Comparison of ENCODE assay signal across 28 mouse cellular contexts in the genomic region with DNA sequence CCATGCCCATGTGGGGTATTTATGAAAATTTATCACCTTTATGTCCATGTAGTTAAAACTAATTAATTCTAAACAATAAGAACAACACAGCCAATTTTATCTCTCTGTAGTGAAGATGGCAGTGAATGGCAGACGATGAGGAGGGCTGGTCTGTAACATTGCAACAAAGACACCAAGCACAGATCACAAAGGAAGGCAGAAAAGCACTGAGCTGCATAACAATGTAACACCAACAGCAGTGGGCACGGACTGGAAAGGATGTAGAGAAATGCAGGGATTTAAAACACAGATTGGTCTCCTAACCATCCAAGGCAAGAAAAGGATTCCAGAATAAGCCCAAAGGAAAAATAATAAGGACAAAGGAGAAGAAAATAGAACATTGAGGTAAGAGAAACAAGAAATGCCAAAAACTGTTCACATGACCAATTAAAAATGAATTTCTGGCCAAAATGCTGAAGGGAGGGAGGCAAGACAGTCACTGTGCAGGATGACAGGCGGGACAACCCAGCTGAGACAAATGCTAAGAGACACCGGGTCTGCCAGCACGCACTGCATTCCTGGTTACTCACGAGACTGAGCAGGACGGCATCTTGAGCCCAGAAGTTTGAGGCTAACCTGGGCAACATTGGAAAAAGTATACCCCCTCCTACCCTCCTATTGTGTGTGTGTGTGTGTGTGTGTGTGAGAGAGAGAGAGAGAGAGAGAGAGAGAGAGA. TPM values are rescaled to one million over a fixed set of nuclear protein-coding genes. Genes with fewer than 3 reads are reported as not detected.
A peak's percentile ranks its signal among the peaks of the same experiment; 100 is the strongest.
DNase-seq lines count a peak whose midpoint lies in the region; ATAC-seq and TF ChIP-seq lines count a peak whose summit lies in the region.
"Had no signal": no experiment of that assay in that cellular context is flagged by ENCODE, and none has a peak within 500 bp of the region (broad histone marks: within the 10 kb centered on the region; RNA-seq: fewer than 3 reads in every experiment).

No protein-coding gene starts in this region.

- H3K36me3 ChIP-seq in forebrain, postnatal 0 days (ENCODE audit: insufficient read depth): no peaks in the 10 kb centered on the region
- H3K36me3 ChIP-seq in forebrain, embryonic 11.5 days (ENCODE audit: control insufficient read depth, insufficient read depth, low read length): no peaks in the 10 kb centered on the region
- H3K36me3 ChIP-seq in ES-E14 (ENCODE audit: control insufficient read depth, insufficient read depth, low read length, poor library complexity, severe bottlenecking): no peaks in the 10 kb centered on the region
- H3K36me3 ChIP-seq: forebrain, embryonic 12.5 days; G1E; heart, embryonic 10.5 days; heart, embryonic 13.5 days had no signal

- no peaks in the 10 kb centered on the region for H3K27me3 ChIP-seq in forebrain, postnatal 0 days (ENCODE audit: insufficient read depth, low read length)
- no peaks in the 10 kb centered on the region for H3K27me3 ChIP-seq in forebrain, embryonic 11.5 days (ENCODE audit: control insufficient read depth, insufficient read depth, low read length)
- H3K27me3 ChIP-seq: forebrain, embryonic 12.5 days; heart, embryonic 13.5 days had no signal

- WGBS in forebrain, postnatal 0 days: 40% methylated on average over 7 of the region's 7 CpGs
- WGBS in forebrain, embryonic 11.5 days: 72% methylated on average over 7 of the region's 7 CpGs

- no peak overlapping the region for H3K27ac ChIP-seq in forebrain, postnatal 0 days (ENCODE audit: low read depth, low read length)
- no peak overlapping the region for H3K27ac ChIP-seq in forebrain, embryonic 11.5 days (ENCODE audit: low read depth, low read length)
- H3K27ac ChIP-seq in ES-E14 (ENCODE audit: insufficient read depth, low read depth, low read length, poor library complexity, severe bottlenecking): 0 out of 2 replicates have a peak overlapping the region, but pooled peaks have one; percentile 22
- H3K27ac ChIP-seq: forebrain, embryonic 12.5 days; heart, adult 2 months; heart, embryonic 10.5 days; heart, embryonic 13.5 days; hindbrain, embryonic 14.5 days; hindbrain, postnatal 0 days had no signal

- H3K4me3 ChIP-seq in forebrain, postnatal 0 days (ENCODE audit: low read depth, low read length): no peak overlapping the region
- H3K4me3 ChIP-seq in forebrain, embryonic 11.5 days (ENCODE audit: low read depth, low read length): no peak overlapping the region
- no peak overlapping the region for H3K4me3 ChIP-seq in ES-E14 (ENCODE audit: insufficient read depth in 1 of 2, low read depth in 1 of 2, low read length in 2 of 2, poor library complexity in 1 of 2, severe bottlenecking in 1 of 2)
- H3K4me3 ChIP-seq: forebrain, embryonic 12.5 days; heart, adult 2 months; heart, embryonic 10.5 days; heart, embryonic 13.5 days had no signal

- no peak for TF ChIP-seq CTCF in forebrain, postnatal 0 days (IDR thresholded peaks at IDR 0.05; ENCODE audit: low read depth)
- TF ChIP-seq CTCF in brain, embryonic 14.5 days (IDR thresholded peaks at IDR 0.05; ENCODE audit: borderline replicate concordance, extremely low read depth, insufficient read depth, insufficient read length): no peak

- no peak for ATAC-seq in forebrain, postnatal 0 days
- ATAC-seq in forebrain, embryonic 11.5 days (replicated peaks; ENCODE audit: low FRiP score): no peak
- ATAC-seq: activated CD4-positive, CD25-positive, alpha-beta regulatory T cell, adult 4 months; CD4-positive, CD25-positive, alpha-beta regulatory T cell, adult 4 months; hindbrain, postnatal 0 days; inflammation-experienced regulatory T-cells, adult 6 months; intestine, embryonic 16.5 days; Patski had no signal

- in situ Hi-C loops in ES-E14 (cut with MboI; ENCODE audit: low sequenced_read_pairs in 2 of 2, unreplicated experiment in 2 of 2): no loop called here

- H3K9ac ChIP-seq in forebrain, postnatal 0 days: no peak overlapping the region
- no peak overlapping the region for H3K9ac ChIP-seq in forebrain, embryonic 11.5 days (ENCODE audit: low read length)
- no peak overlapping the region for H3K9ac ChIP-seq in ES-E14 (ENCODE audit: insufficient read depth, low read depth, low read length, poor library complexity, severe bottlenecking)
- H3K9ac ChIP-seq: forebrain, embryonic 12.5 days; heart, embryonic 13.5 days; hindbrain, embryonic 14.5 days had no signal

- H3K4me2 ChIP-seq in forebrain, postnatal 0 days (ENCODE audit: low read depth): no peak overlapping the region
- no peak overlapping the region for H3K4me2 ChIP-seq in forebrain, embryonic 11.5 days (ENCODE audit: low read depth, low read length, severe bottlenecking)
- H3K4me2 ChIP-seq: forebrain, embryonic 12.5 days; heart, embryonic 13.5 days; hindbrain, embryonic 14.5 days had no signal

- TF ChIP-seq POLR2A in brain, embryonic 14.5 days (IDR thresholded peaks at IDR 0.05; ENCODE audit: borderline replicate concordance, extremely low read depth, insufficient read depth, insufficient read length, poor library complexity, severe bottlenecking): no peak

- H3K4me1 ChIP-seq in forebrain, postnatal 0 days (ENCODE audit: insufficient read depth): no peaks in the 10 kb centered on the region
- H3K4me1 ChIP-seq in forebrain, embryonic 11.5 days (replicated peaks; ENCODE audit: control insufficient read depth, insufficient read depth, low read length): no peaks in the 10 kb centered on the region
- peaks cover 2 to 4% of the 10 kb centered on the region in 2 experiments; a peak in 2 of 4 replicates for H3K4me1 ChIP-seq in ES-E14 (ENCODE audit: control insufficient read depth in 2 of 2, insufficient read depth in 2 of 2, low read length in 2 of 2, poor library complexity in 1 of 2)
- H3K4me1 ChIP-seq: forebrain, embryonic 12.5 days; heart, embryonic 10.5 days; heart, embryonic 13.5 days had no signal

- DNase-seq in forebrain, postnatal 0 days: peak; percentile 25
- DNase-seq in forebrain, embryonic 11.5 days (ENCODE audit: low spot score): no peak
- peak; percentile 80 for DNase-seq in ES-CJ7 (ENCODE audit: low read depth, low spot score)
- peak; percentile 59 for DNase-seq in ES-E14 (ENCODE audit: low read depth, low spot score)
- peak; percentile 40 for DNase-seq in brain, embryonic 14.5 days (ENCODE audit: low read depth)
- DNase-seq in c-Kit-positive CD71-positive TER-119-positive erythroid progenitor cells, embryonic 14.5 days (ENCODE audit: low spot score): no peak
- DNase-seq: adrenal gland, postnatal 10 days; adrenal gland, postnatal 36 days; cerebellum, adult 11-12 months; cerebellum, adult 8-10 months; cerebellum, postnatal 14 days; gastrocnemius, postnatal 10 days; gastrocnemius, postnatal 36 days; heart, adult 2 months; heart, postnatal 14 days; heart, postnatal 4 days; kidney, adult 18-20 months had no signal

- no peaks in the 10 kb centered on the region for H3K9me3 ChIP-seq in forebrain, postnatal 0 days (ENCODE audit: low read length)
- H3K9me3 ChIP-seq in forebrain, embryonic 11.5 days (ENCODE audit: control insufficient read depth, low read length): no peaks in the 10 kb centered on the region
- H3K9me3 ChIP-seq in ES-E14 (ENCODE audit: control insufficient read depth, insufficient read depth, low read depth, low read length): no peaks in the 10 kb centered on the region
- H3K9me3 ChIP-seq: forebrain, embryonic 12.5 days; heart, embryonic 10.5 days; heart, embryonic 13.5 days had no signal

TF ChIP-seq in ES-E14, 5 proteins besides CTCF, POLR2A, EP300 and RAD21:
- TF ChIP-seq ZNF384 (IDR thresholded peaks at IDR 0.05; ENCODE audit: low read depth, low read length) (no peak), CHD2 (IDR thresholded peaks at IDR 0.05; ENCODE audit: low read depth, low read length) (peak; percentile 33; the same call in 1 of the 2 replicates)
TF ChIP-seq in ES-E14: peak in this region for 1.

RNA-seq across cellular contexts. Expression of gene Wdfy4, which starts 54.1 kb away (rescaled TPM):
- total RNA-seq in forebrain, postnatal 0 days (2014; rRNA removed): 0.52 and 0.54 TPM in 2 replicates
- polyA plus RNA-seq in forebrain, postnatal 0 days (2015; fragmentation: Nextera tagmentation; extraction: Ambion mirVana): 0.06 and 0.33 TPM in 2 replicates
- 0.12 and 0.15 TPM in 2 replicates for polyA plus RNA-seq in forebrain, embryonic 11.5 days (2014; fragmentation: Nextera tagmentation; extraction: Ambion mirVana)
- 0.21 and 1.1 TPM in 2 replicates for total RNA-seq in ES-E14 (2012; rRNA removed)
- 0.13 and 0.27 TPM in 2 replicates for polyA plus RNA-seq in brain, embryonic 14.5 days (2012; rRNA removed)
- total RNA-seq: G1E had no signal
- polyA plus RNA-seq: Patski had no signal

Comparison
In these comparisons a context has a peak if more than half of its experiments do, and no peak if none do; other contexts are left out.
1. DNase-seq: peak in forebrain, postnatal 0 days (single experiment), ES-CJ7 (single experiment), ES-E14 (single experiment) and brain, embryonic 14.5 days (single experiment); none in forebrain, embryonic 11.5 days (single experiment) and c-Kit-positive CD71-positive TER-119-positive erythroid progenitor cells, embryonic 14.5 days (single experiment).